Mouse (Mus musculus): Measurements from ENCODE around the gene Ndufaf8. TPM values are rescaled to one million over a fixed set of nuclear protein-coding genes. Genes with fewer than 3 reads are reported as not detected.

Ndufaf8 gene
- polyA plus RNA-seq, 1 experiment from 2014 or later: 102 TPM

DNA sequence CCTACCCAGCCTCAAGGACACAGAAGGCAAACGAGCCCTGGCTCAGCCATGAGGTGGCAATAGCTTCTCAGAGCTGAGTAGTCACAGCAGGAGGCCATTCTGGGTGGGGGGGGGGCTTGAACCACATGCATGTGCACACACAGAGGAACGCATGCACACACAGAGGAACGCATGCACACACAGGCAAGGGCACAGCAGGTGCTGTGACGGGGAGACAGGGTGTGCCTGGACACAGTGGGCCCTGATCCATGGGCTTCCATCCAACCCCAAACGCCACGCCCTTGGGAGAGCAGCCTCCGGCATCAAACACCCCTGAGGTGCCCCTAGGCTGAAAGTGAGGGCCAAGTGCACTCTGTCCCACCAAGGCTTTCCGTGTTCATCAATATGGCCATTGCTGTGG lies 37.5 kb downstream of the Ndufaf8 start:
- peak overlapping the region; percentile 46 for H3K4me2 ChIP-seq
- ATAC-seq (replicated peaks; ENCODE audit: low FRiP score) (no peak), DNase-seq (ENCODE audit: low spot score) (no peak)
- peak overlapping the region; percentile 14; the same call in 1 of the 2 replicates for H3K9ac ChIP-seq (ENCODE audit: low read depth, low read length)
- H3K27ac ChIP-seq (ENCODE audit: low read depth, low read length): peak overlapping the region; percentile 76
- no peak overlapping the region for H3K4me3 ChIP-seq (ENCODE audit: low read depth, low read length)
- 79% methylated on average over 8 of the region's 8 CpGs for WGBS
- peaks cover 56% of the 10 kb centered on the region for H3K4me1 ChIP-seq (replicated peaks; ENCODE audit: control insufficient read depth, insufficient read depth, low read length)
- no peaks in the 10 kb centered on the region for H3K27me3 ChIP-seq (replicated peaks; ENCODE audit: control insufficient read depth, insufficient read depth, low read length)
- no peaks in the 10 kb centered on the region for H3K9me3 ChIP-seq (ENCODE audit: control insufficient read depth, low read length)
- peaks cover 41% of the 10 kb centered on the region for H3K36me3 ChIP-seq (ENCODE audit: control insufficient read depth, insufficient read depth, low read length)

DNA sequence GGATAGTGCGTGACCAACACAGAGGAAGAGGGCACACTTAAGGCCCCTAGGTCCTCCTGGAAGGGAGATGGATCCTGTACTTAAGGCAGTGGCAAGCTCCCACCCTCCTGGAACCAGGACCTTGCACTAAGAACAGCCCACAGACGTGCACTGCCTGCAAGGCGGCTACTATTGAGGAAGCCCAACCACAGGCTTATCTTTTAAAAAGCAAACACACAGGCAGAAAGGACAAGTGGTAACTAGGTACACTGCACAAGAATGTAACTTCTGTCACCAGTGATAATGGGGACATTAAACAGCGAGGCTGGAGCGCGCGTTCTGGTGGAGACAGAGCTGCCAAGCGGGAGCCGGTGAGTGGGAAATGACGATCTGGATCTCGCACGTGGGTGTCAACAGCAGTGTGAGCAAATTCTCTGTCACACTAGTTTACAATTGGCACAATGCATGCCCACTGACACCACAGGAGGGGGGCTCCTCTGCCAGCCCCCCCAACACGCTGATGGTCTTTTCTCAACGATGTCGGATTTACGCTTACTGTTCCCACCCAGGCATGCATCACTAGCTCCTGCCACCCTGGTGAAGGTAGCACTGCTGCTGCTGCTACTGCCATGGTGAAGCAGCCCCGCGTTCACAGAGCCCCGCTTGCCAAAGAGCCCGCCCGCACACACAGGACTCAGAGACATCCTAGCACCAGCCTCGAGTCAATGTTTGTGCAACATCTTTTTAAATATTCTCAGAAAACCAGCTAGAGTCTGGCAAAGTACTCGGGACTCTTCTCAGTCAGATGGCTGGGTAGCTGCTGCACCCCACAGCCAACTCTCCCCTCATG lies 38.3 kb downstream of the Ndufaf8 start:
- DNase-seq (ENCODE audit: low spot score) (no peak), ATAC-seq (replicated peaks; ENCODE audit: low FRiP score) (peak; percentile 90)
- H3K36me3 ChIP-seq (ENCODE audit: control insufficient read depth, insufficient read depth, low read length): peaks cover 35% of the 10 kb centered on the region

DNA sequence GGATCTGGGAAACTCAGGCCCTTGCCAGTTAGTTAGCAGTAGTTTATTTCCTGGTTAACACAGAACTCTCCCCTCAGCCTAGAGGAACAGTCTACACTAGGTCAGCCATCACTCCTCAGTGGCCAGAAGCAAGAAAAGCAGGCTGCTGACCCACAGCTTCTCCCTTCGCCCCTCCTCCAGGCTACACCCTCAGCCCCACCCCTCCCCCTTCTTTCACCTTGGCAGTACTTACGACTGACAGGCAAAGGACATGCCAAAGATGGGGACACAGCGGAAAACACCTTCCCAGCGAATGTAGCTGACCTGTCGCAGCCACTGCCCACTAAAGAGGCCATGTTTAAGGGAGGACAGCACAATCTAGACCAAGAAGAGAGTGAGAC lies 38.9 kb downstream of the Ndufaf8 start:
- peaks cover 32% of the 10 kb centered on the region for H3K36me3 ChIP-seq (ENCODE audit: control insufficient read depth, insufficient read depth, low read length)
- H3K4me3 ChIP-seq (ENCODE audit: low read depth, low read length): no peak overlapping the region
- no peaks in the 10 kb centered on the region for H3K9me3 ChIP-seq (ENCODE audit: control insufficient read depth, low read length)
- H3K4me2 ChIP-seq: peak overlapping the region; percentile 46
- peak overlapping the region; percentile 76 for H3K27ac ChIP-seq (ENCODE audit: low read depth, low read length)
- no peak for ATAC-seq (replicated peaks; ENCODE audit: low FRiP score)
- peaks cover 60% of the 10 kb centered on the region for H3K4me1 ChIP-seq (replicated peaks; ENCODE audit: control insufficient read depth, insufficient read depth, low read length)
- 44% methylated on average over 5 of the region's 5 CpGs for WGBS
- no peaks in the 10 kb centered on the region for H3K27me3 ChIP-seq (replicated peaks; ENCODE audit: control insufficient read depth, insufficient read depth, low read length)
- H3K9ac ChIP-seq (ENCODE audit: low read depth, low read length): peak overlapping the region; percentile 8; the same call in 1 of the 2 replicates
- no peak for DNase-seq (ENCODE audit: low spot score)

More for the DNA sequence above, 38.3 kb downstream of the Ndufaf8 start:
- WGBS: 43% methylated on average over 23 of the region's 23 CpGs
- Histone ChIP-seq H3K27me3 (replicated peaks; ENCODE audit: control insufficient read depth, insufficient read depth, low read length) (no peaks in the 10 kb centered on the region), H3K9me3 (ENCODE audit: control insufficient read depth, low read length) (no peaks in the 10 kb centered on the region), H3K4me3 (ENCODE audit: low read depth, low read length) (peak overlapping the region; percentile 5; the same call in 1 of the 2 replicates), H3K9ac (ENCODE audit: low read depth, low read length) (peak overlapping the region; percentile 14; the same call in 1 of the 2 replicates), H3K4me2 (peak overlapping the region; percentile 46), H3K4me1 (replicated peaks; ENCODE audit: control insufficient read depth, insufficient read depth, low read length) (peaks cover 58% of the 10 kb centered on the region), H3K27ac (ENCODE audit: low read depth, low read length) (peak overlapping the region; percentile 76)

DNA sequence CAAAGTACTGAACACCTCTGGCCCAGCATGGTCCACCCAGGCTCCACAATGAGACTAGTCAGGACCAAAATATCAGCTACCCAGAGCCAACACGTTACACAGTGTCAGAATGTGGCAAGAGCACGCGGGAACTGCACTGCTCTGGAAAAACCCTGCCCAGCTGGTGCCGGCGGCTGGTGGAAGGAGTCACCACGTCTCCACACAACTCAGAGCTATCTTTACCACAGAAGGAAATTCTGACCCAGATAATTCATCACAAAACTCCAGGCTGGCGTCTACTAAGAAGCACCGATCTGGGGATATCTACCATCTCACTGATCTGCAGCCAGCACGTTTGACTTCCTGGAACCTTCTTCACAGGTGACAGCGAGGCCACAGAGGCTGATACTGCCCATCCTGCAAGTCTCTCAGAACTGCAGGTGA lies 40.6 kb downstream of the Ndufaf8 start:
- peak overlapping the region; percentile 46 for H3K9ac ChIP-seq (ENCODE audit: low read depth, low read length)
- ATAC-seq (replicated peaks; ENCODE audit: low FRiP score) (no peak), DNase-seq (ENCODE audit: low spot score) (no peak)
- H3K4me2 ChIP-seq: no peak overlapping the region
- no peak overlapping the region for H3K4me3 ChIP-seq (ENCODE audit: low read depth, low read length)
- no peaks in the 10 kb centered on the region for H3K27me3 ChIP-seq (replicated peaks; ENCODE audit: control insufficient read depth, insufficient read depth, low read length)
- H3K9me3 ChIP-seq (ENCODE audit: control insufficient read depth, low read length): no peaks in the 10 kb centered on the region
- 53% methylated on average over 10 of the region's 10 CpGs for WGBS
- peaks cover 21% of the 10 kb centered on the region for H3K36me3 ChIP-seq (ENCODE audit: control insufficient read depth, insufficient read depth, low read length)
- H3K4me1 ChIP-seq (replicated peaks; ENCODE audit: control insufficient read depth, insufficient read depth, low read length): peaks cover 73% of the 10 kb centered on the region
- peak overlapping the region; percentile 67 for H3K27ac ChIP-seq (ENCODE audit: low read depth, low read length)

DNA sequence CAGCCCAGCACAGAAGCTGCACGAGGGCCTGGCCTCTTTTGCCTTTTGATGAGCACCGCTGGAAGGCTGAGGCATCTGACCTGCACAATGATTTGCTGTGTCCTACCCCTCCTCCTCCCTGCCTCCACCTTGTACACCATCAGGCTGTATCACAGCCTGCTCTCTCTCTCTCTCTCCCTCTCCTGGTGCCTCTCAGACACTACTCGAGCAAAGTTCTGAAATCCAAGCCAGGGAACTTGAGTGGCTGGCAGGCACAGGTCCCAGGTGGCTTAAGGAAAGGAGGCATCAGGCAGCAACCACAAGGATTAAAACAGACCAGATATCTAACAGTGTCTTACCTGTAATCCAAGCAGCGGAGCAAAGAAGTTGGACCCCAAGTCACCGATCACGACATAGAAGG lies 41.5 kb downstream of the Ndufaf8 start:
- ATAC-seq (replicated peaks; ENCODE audit: low FRiP score) (no peak), DNase-seq (ENCODE audit: low spot score) (no peak)
- H3K27me3 ChIP-seq (replicated peaks; ENCODE audit: control insufficient read depth, insufficient read depth, low read length): no peaks in the 10 kb centered on the region
- H3K9me3 ChIP-seq (ENCODE audit: control insufficient read depth, low read length): no peaks in the 10 kb centered on the region
- H3K4me1 ChIP-seq (replicated peaks; ENCODE audit: control insufficient read depth, insufficient read depth, low read length): peaks cover 75% of the 10 kb centered on the region
- H3K27ac ChIP-seq (ENCODE audit: low read depth, low read length): no peak overlapping the region
- H3K4me2 ChIP-seq: no peak overlapping the region
- no peak overlapping the region for H3K4me3 ChIP-seq (ENCODE audit: low read depth, low read length)
- peaks cover 20% of the 10 kb centered on the region for H3K36me3 ChIP-seq (ENCODE audit: control insufficient read depth, insufficient read depth, low read length)
- WGBS: 80% methylated on average over 6 of the region's 6 CpGs
- H3K9ac ChIP-seq (ENCODE audit: low read depth, low read length): no peak overlapping the region

DNA sequence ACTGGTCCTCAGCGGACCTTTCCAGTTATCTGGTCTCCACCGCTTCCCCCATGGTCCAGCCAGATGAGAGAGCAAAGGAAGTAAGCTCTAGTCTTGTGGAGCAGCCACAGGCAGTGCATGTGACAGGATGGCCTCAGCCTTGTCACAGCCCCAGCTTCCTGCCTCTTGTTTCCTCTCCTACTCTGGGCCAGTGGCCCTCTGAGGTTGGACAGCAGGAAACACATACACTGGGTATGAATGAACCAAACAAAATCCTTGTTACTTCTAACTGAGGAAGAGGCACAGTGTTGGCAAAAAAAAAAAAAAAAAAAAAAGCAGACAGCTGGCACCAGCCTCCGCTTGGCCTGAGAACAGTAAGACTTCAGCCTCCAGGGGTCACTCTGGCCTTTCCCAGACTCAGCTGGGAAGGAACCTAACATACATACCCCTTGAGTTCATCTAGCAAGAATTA lies 43.9 kb downstream of the Ndufaf8 start:
- Histone ChIP-seq H3K9ac (ENCODE audit: low read depth, low read length) (no peak overlapping the region), H3K36me3 (ENCODE audit: control insufficient read depth, insufficient read depth, low read length) (peaks cover 17% of the 10 kb centered on the region), H3K9me3 (ENCODE audit: control insufficient read depth, low read length) (no peaks in the 10 kb centered on the region), H3K27ac (ENCODE audit: low read depth, low read length) (peak overlapping the region; percentile 81), H3K27me3 (replicated peaks; ENCODE audit: control insufficient read depth, insufficient read depth, low read length) (no peaks in the 10 kb centered on the region), H3K4me3 (ENCODE audit: low read depth, low read length) (no peak overlapping the region), H3K4me1 (replicated peaks; ENCODE audit: control insufficient read depth, insufficient read depth, low read length) (peaks cover 52% of the 10 kb centered on the region), H3K4me2 (no peak overlapping the region)
- 38% methylated on average over 3 of the region's 3 CpGs for WGBS
- peak; percentile 72 for ATAC-seq (replicated peaks; ENCODE audit: low FRiP score)
- DNase-seq (ENCODE audit: low spot score): no peak

DNA sequence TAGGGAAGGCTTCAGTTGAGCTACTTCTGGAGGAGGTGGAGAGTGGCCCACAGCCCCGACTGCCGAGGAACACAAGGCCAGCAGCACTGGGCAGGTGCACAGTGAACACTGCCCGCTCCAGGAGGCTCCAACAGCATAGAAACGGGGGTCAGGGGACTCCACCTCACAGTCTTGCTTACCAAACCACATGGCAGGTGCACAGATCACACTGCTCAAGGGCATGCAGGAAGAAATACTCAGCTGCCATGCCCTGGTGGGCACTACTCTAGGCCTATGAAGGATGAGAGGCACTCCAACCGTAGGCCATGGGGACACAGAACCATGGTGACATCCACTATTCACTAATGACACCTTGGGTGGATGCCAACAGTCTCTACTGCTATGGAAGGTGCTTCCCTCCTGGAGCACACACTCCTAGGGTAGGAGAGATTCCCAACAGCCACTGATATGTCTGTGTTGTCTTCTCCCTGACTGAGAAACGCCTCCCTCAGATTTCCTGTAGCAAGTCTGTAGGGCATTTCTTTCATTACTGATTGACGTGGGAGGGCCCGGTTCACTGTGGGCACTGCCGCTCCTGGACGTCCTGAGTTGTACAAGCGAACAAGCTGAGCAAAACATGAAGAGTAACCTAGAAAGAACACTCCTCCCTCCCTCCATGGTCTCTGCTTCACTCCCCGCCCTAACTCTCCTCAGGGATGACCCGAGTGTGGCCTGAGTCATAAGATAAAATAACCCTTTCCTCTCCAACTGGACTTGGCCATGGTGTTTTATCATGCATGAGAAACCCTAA lies 45.2 kb downstream of the Ndufaf8 start:
- no peak for ATAC-seq (replicated peaks; ENCODE audit: low FRiP score)
- Histone ChIP-seq H3K9ac (ENCODE audit: low read depth, low read length) (no peak overlapping the region), H3K36me3 (ENCODE audit: control insufficient read depth, insufficient read depth, low read length) (peaks cover 12% of the 10 kb centered on the region), H3K4me3 (ENCODE audit: low read depth, low read length) (no peak overlapping the region), H3K27ac (ENCODE audit: low read depth, low read length) (peak overlapping the region; percentile 33), H3K4me1 (replicated peaks; ENCODE audit: control insufficient read depth, insufficient read depth, low read length) (peaks cover 47% of the 10 kb centered on the region), H3K9me3 (ENCODE audit: control insufficient read depth, low read length) (no peaks in the 10 kb centered on the region), H3K27me3 (replicated peaks; ENCODE audit: control insufficient read depth, insufficient read depth, low read length) (no peaks in the 10 kb centered on the region), H3K4me2 (no peak overlapping the region)
- 61% methylated on average over 13 of the region's 13 CpGs for WGBS
- DNase-seq (ENCODE audit: low spot score): no peak

DNA sequence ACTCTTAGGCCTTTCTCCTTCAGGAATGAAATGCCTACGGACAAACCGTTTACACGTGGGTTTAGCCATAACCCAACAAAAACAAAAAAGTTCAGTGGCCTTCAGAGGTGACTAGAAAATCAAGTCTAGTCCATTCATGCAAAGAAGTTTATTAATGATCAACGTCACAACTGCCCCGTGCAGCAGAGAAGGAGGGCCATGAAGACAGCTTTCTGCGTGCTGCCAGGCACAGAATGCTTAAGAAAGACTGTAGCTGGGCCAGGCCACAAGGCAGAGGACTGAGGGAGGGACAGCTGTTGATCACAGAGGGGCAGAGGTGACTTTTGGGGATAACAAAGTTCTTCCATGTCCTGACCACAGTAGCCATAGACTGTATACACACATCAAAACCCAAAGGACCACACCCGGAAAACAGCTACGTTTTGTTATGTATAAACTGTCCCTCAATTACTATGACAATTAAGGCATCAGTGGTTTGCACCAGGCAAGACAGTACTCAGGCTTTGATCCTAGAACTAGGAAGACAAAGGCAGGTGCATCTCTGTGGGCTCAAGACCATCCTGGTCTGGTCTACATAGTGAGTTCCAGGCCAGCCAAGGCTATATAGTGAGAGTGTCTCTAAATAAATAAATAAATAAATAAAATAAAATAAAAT lies 49.6 kb downstream of the Ndufaf8 start:
- H3K4me2 ChIP-seq: no peak overlapping the region
- no peak overlapping the region; the same call in 1 of the 2 replicates for H3K9ac ChIP-seq (ENCODE audit: low read depth, low read length)
- H3K9me3 ChIP-seq (ENCODE audit: control insufficient read depth, low read length): no peaks in the 10 kb centered on the region
- H3K27ac ChIP-seq (ENCODE audit: low read depth, low read length): no peak overlapping the region
- peaks cover 42% of the 10 kb centered on the region for H3K4me1 ChIP-seq (replicated peaks; ENCODE audit: control insufficient read depth, insufficient read depth, low read length)
- no peak overlapping the region for H3K4me3 ChIP-seq (ENCODE audit: low read depth, low read length)
- ATAC-seq (replicated peaks; ENCODE audit: low FRiP score) (no peak), DNase-seq (ENCODE audit: low spot score) (no peak)
- WGBS: 83% methylated on average over 8 of the region's 8 CpGs
- H3K27me3 ChIP-seq (replicated peaks; ENCODE audit: control insufficient read depth, insufficient read depth, low read length): no peaks in the 10 kb centered on the region
- H3K36me3 ChIP-seq (ENCODE audit: control insufficient read depth, insufficient read depth, low read length): peaks cover 3% of the 10 kb centered on the region
